Mouse (Mus musculus) heart, adult 2 months (tissue): ENCODE measurements around the gene Ssbp2.

Experiments used
- CTCF ChIP-seq: fragments of 200-600 bp; IDR thresholded peaks from 2 replicates; pipeline ENCODE4 v1.8.1; 2022; ENCODE audit warnings: antibody characterized with exemption, mild to moderate bottlenecking, moderate library complexity
- EP300 ChIP-seq: fragments of 200-500 bp; IDR thresholded peaks from 2 replicates; pipeline ENCODE4 v1.6.1; 2011; ENCODE audit warnings: low read depth, low read length, control low read depth; ENCODE audit not compliant: insufficient read depth
- POLR2A ChIP-seq: fragments of 200-500 bp; IDR thresholded peaks from 2 replicates; pipeline ENCODE4 v1.6.1; 2011; ENCODE audit warnings: mild to moderate bottlenecking, low read depth, low read length, control low read depth; ENCODE audit not compliant: insufficient read depth

- TF ChIP-seq CTCF (no peak), EP300 (no peak), POLR2A (no peak)
Measured at GRCm38 (mm10) chr13:91690118-91690517, 230.0 kb downstream of the Ssbp2 start.
